Mouse (Mus musculus): ENCODE data around the gene Slc25a51.

Slc25a51 gene

GRCm38 (mm10) chr4:45408427-45409132 lies at the start of gene Slc25a51:
Slc25a51 (minus strand) TSS chr4:45408766.
- DNase-seq (ENCODE audit: low spot score in 2 of 2), result peak; percentile 75 to 85

DNA sequence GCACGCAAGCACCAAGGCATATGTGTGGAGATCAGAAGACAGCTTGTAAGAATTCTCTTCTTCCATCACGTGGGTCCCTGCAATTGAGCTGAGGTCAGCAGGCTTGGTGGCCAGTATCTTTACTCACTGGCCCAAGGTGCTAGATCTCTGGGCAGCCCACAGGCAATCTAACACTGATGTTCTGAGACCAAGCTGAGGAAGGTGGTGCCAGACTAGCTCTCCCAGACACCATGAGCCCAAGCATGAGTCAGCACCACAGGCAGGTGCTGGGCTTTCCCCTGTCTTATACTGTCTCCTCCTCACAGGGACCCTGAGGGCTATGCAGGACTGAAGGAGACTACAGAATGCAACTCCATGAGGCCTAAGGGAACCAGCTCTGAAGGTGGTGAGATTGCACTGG lies 49.0 kb upstream of the Slc25a51 start:
- DNase-seq (ENCODE audit: low spot score in 2 of 2), result no peak

DNA sequence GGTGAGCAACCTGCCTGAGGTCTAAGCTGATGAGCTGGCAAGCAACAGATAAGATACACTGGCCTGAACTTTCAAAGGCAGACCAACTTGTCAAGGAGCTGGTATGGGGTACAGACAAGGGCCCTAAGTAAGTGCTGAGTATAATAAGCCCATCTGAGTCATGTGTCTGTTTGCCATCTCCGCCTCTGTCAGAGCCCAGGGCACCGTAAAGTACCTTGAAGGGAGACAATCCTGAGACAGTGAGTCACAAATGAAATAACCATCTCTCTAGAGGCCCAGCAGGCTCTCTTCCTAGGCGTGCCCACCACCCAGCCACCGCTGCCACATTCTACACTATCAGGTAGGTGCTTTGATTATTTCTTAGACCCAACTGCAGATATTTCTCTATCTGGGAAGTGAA lies 46.4 kb upstream of the Slc25a51 start:
- DNase-seq (ENCODE audit: low spot score in 2 of 2), result no peak

DNA sequence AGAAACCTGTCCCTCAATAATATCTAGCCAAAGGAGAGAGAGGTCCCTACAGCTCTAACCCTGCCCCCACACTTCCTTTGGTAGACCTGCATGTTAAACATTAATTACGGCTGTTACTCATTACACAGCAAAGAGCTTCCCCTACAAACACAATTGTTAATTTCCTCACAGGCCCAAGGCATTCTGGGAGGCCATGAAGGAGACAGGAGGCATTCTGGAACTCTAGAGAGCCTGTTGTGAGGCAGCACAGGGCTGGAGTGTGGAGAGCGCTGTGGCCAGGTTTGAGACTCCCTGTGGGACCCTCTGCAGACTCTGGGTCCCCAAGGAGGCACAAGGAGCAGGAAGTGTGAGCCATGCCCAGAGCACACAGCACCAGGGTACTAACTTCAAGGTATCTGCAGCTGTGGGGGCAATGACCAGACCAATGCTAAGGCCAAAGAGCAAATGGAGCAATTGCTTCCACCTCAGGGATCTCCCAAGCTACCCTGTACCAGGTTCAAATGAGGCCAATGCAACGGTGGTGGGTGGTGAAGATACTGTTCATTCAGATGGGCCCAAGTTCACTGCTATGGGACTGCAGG lies 44.8 kb upstream of the Slc25a51 start:
- no peak for DNase-seq (ENCODE audit: low spot score in 2 of 2)

DNA sequence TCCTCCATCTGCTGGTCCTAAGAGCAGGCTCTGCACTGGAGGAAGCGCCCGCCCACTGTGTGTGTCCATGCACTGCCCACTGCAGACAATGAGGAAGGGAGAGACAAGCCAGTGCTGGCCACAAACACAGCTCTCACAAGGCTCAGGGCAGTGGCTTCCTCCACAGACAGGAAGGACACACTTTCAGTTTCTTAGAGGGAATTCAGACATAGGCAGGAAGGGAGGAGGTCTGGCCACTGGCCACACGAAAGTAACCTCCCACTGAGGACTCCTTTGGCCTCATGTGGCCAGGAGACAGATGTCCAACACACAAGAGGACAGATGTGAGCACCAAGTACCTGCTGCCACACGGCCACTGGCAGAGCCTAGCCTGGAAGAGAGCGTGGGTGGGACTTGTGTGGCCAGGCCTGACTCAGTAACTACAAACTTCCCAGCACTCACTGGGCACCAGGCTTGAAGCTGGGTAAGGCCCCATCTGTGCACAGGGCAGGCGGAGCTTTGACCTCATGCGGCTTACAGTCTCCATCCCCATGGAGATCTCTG lies 44.1 kb upstream of the Slc25a51 start:
- DNase-seq (ENCODE audit: low spot score in 2 of 2), result no peak

DNA sequence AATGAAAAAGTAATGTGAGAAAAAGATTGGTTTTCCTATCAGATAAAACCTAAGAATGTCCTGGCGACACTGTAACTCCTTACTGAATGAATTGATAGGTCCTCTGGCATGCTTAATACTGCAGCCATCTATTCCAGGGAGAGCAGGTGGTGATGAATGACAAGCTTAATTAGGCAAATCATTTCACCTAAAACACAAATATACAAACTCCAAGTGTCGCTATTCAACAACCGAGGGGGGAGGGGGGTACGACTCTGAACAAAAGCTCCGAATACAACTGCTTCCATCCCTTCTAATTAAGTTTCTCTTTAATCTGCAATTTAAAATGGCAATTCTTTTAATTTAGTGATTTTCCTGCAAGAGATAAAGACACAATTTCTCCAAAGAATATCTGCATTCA lies 40.4 kb upstream of the Slc25a51 start:
- DNase-seq (ENCODE audit: low spot score in 2 of 2), result no peak

DNA sequence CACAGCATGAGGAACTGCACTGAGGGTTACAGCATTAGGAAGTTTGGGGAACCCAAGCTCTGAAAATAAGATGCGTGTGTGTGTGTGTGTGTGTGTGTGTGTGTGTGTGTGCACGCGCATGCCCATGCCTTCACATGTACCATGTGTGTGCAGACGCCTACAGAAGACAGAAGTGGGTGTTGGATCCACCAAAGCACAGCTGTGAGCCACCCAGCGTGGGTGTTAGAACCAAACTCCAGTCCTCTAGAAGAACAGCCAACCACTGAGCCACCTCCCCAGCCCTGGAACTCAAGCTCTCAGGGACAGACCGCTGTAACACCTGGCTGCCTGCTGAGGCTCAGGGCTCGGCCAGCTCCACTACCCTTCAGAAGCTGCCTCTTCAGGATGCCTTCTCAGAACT lies 39.9 kb upstream of the Slc25a51 start:
- no peak for DNase-seq (ENCODE audit: low spot score in 2 of 2)

DNA sequence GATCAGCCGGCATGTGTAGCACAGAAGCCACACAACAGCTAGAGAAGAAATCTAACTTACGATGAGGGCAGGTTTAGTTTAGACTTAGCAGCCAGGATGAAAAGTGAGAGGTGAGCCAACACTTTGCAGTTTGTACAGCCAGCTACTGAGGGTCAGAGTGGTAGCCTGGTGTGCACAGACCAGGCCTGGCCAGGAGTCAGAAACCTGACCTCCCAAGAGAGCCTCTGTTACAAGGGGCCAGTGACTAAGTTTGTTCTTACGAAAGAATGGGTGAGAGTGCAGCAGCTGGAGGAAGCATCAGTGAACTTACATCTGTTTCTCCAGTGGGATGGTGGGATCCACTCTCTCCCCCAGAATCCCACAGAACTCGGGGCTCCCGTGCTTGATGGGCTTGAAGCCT lies 38.6 kb upstream of the Slc25a51 start:
- no peak for DNase-seq (ENCODE audit: low spot score in 2 of 2)

DNA sequence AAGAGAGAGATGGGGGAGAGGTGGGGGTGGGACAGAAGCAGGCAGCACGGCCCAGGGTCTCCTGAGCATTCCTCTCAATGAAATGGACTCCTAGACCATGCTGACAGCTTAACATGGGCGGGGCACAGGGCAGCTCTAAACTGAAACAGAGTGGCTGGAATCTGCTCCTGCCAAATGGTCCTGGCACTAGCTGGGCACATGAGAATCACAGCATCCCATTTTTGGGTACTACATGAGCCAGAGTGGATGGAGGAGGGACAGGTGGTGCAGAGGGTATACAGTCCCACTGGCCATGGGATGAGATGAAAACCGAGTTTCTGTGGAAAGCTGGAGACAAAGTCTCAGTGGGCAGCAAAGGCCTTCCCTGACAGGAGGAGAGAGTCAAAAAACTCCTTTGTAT lies 36.7 kb upstream of the Slc25a51 start:
- DNase-seq (ENCODE audit: low spot score in 2 of 2), result no peak

- no peak for DNase-seq (ENCODE audit: low spot score in 2 of 2)
Measured at GRCm38 (mm10) chr4:45444813-45445212, 36.2 kb upstream of the Slc25a51 start.

- DNase-seq (ENCODE audit: low spot score in 2 of 2), result no peak
Measured at GRCm38 (mm10) chr4:45443652-45444051, 35.1 kb upstream of the Slc25a51 start.

DNA sequence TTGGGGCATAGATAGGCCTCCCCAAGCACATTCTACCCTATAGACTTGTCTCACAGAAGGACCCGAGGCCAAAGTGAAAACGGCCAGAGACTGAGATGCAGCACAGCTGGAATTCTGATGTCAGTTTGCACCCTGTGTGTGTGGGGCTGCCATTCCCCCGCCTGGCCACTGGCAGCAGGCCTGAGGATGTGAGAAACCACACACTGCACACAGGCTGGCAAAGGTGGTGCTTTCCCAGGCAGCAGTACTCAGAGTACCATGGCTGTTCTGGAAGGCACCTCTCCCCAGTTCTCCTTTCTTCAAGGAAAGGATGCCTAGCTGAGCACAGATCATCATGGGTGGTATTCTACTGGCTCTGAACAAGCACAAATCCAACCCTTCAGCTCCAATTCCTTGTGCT lies 33.7 kb upstream of the Slc25a51 start:
- DNase-seq (ENCODE audit: low spot score in 2 of 2), result no peak

- DNase-seq (ENCODE audit: low spot score in 2 of 2), result no peak
Measured at GRCm38 (mm10) chr4:45441778-45442177, 33.2 kb upstream of the Slc25a51 start.

- no peak for DNase-seq (ENCODE audit: low spot score in 2 of 2)
Measured at GRCm38 (mm10) chr4:45439281-45439680, 30.7 kb upstream of the Slc25a51 start.

- DNase-seq (ENCODE audit: low spot score in 2 of 2), result no peak
Measured at GRCm38 (mm10) chr4:45437010-45437409, 28.4 kb upstream of the Slc25a51 start.

DNA sequence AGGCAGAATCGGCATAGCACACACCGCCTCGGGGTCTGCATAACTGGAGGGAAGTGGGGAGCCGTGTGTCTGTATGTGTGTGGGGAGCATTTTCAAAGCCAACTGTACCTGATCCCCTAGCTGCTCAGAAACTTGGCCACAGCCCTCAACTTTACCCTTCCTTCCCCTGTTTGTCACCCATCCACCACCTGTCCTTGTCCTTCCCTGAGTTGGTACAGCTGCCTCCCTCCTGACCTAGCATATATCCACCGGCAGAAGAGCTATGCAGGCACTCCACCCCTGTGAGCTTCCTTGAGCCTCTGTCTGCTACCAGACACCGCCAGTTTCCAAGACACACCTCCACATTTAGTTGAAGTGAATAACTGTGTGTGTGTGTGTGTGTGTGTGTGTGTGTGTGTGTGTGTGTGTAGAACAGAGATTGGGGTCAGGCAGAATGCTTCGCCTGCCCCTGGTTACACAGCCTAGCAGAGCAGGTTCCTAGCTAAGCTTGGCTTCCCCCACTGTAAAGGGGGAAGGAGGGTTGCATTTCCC lies 27.9 kb upstream of the Slc25a51 start:
- no peak for DNase-seq (ENCODE audit: low spot score in 2 of 2)

DNA sequence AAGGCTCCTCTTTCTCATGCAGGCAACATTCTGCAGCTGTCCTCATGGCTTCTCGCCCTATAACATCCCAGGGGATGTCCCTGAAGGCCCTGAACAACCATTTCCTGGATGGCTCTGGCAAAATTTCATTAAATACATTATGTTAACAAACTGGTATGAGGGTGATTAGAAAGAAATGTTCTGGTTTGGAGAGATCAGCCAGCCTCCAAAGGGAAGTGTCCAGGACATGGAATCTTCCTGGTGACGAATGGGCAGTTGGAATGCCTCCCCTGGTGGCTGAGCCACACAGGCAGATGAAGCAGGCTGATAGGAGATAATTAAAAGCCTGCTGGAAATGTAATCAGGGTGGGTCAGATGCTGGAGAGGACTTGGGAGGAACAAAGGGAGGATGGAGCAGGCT lies 27.3 kb upstream of the Slc25a51 start:
- peak in 1 of 2 experiments; percentile 29 for DNase-seq (ENCODE audit: low spot score in 2 of 2)

- DNase-seq (ENCODE audit: low spot score in 2 of 2), result no peak
Measured at GRCm38 (mm10) chr4:45434681-45435080, 26.1 kb upstream of the Slc25a51 start.

GRCm38 (mm10) chr4:45434071-45434470 lies 25.5 kb upstream of the Slc25a51 start:
- DNase-seq (ENCODE audit: low spot score in 2 of 2), result peak in 1 of 2 experiments; percentile 32

- no peak for DNase-seq (ENCODE audit: low spot score in 2 of 2)
Measured at GRCm38 (mm10) chr4:45431806-45432205, 23.2 kb upstream of the Slc25a51 start.

DNA sequence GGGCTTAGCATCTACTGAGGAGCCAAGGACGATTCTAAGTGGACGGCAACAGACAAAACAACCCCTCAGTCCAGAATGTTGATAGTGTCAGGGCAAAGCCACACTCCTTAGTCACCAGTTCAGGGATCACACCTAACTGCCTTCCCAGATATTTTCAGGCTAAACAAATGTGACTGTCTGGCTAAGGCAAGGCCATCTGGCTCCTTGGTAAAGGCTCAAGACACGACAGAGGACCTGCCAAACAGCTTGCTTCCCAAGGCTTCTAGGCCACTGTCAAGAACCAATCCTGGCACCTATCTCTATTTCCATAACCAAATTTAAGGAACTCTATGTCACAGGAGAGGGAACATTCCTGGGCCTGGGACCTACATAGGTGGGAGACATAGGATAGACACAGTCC lies 22.8 kb upstream of the Slc25a51 start:
- DNase-seq (ENCODE audit: low spot score in 2 of 2), result no peak

- DNase-seq (ENCODE audit: low spot score in 2 of 2), result no peak
Measured at GRCm38 (mm10) chr4:45429451-45429850, 20.9 kb upstream of the Slc25a51 start.

All from cerebellum, postnatal 4 days (tissue).